Mouse (Mus musculus): Measurements from ENCODE around the gene Ache.

DNA sequence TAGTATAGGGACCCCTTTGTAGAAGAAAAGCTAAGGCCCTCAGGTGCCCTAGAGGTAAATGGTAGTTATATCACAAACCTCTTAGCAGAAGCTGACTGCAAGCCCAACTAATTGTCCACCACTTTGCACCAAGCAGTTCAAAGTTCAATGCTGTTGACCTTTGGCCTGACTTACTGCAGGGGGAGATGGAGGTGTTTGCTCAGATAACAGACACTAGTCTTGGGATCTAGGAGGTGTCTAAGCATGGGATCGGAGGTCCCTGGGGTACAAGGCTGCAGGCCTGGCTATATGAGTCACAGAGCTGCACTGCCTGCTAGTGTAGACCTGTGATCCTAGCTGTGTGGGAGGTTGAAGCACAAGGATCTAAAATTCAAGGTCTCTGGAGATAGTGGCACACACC is 31.3 kb downstream of the Ache start:
- no peak for TF ChIP-seq CTCF (IDR thresholded peaks at IDR 0.05; ENCODE audit: borderline replicate concordance, control insufficient read depth, extremely low read depth, insufficient read depth, low read length, poor library complexity)
- TF ChIP-seq POLR2A (IDR thresholded peaks at IDR 0.05; ENCODE audit: control insufficient read depth, extremely low read depth, insufficient read depth, low read length, poor library complexity): no peak
